21 mouse cellular contexts compared by ENCODE assay signal in genomic region chr19:15864129-15864528, GRCm38 (mm10).
DNase-seq lines count a peak whose midpoint lies in the region; ATAC-seq and TF ChIP-seq lines count a peak whose summit lies in the region.
"Had no signal": no experiment of that assay in that cellular context is flagged by ENCODE, and none has a peak within 500 bp of the region (broad histone marks: within the 10 kb centered on the region; RNA-seq: fewer than 3 reads in every experiment).

No protein-coding gene starts in this region.

- no peaks in the 10 kb centered on the region for H3K4me1 ChIP-seq in heart, embryonic 10.5 days
- peaks cover 32% of the 10 kb centered on the region for H3K4me1 ChIP-seq in hindbrain, embryonic 10.5 days (replicated peaks)
- no peaks in the 10 kb centered on the region for H3K4me1 ChIP-seq in hindbrain, postnatal 0 days (ENCODE audit: insufficient read depth, low read length)
- H3K4me1 ChIP-seq in midbrain, embryonic 11.5 days (ENCODE audit: control insufficient read depth, insufficient read depth, low read length) = peaks cover 3% of the 10 kb centered on the region; the same call in 1 of the 2 replicates
- no peaks in the 10 kb centered on the region for H3K4me1 ChIP-seq in midbrain, postnatal 0 days (ENCODE audit: insufficient read depth, low read length)

- no peak for TF ChIP-seq CTCF in hindbrain, postnatal 0 days (IDR thresholded peaks at IDR 0.05; ENCODE audit: low read depth)
- TF ChIP-seq CTCF in midbrain, postnatal 0 days (IDR thresholded peaks at IDR 0.05) = no peak

- peak; percentile 68 for DNase-seq in heart, adult 11 months
- no peak for DNase-seq in heart, embryonic 10.5 days (ENCODE audit: low spot score)
- no peak for DNase-seq in hindbrain, embryonic 10.5 days (ENCODE audit: low spot score)
- DNase-seq in hindbrain, postnatal 0 days (ENCODE audit: low spot score) = no peak
- DNase-seq in midbrain, embryonic 11.5 days (ENCODE audit: low spot score, missing footprints) = peak; percentile 78
- no peak for DNase-seq in midbrain, postnatal 0 days (ENCODE audit: low spot score)
- DNase-seq: adrenal gland, adult 2 months; adrenal gland, adult 8-10 months; adrenal gland, postnatal 10 days; adrenal gland, postnatal 14 days; adrenal gland, postnatal 25 days; adrenal gland, postnatal 36 days; B cell, adult 2 months; cerebellum, adult 11 months; cerebellum, adult 11-12 months; cerebellum, adult 18-20 months had no signal

- H3K9ac ChIP-seq in hindbrain, postnatal 0 days (replicated peaks; ENCODE audit: low read length) = no peak overlapping the region
- no peak overlapping the region for H3K9ac ChIP-seq in midbrain, embryonic 11.5 days (ENCODE audit: low read length)
- no peak overlapping the region for H3K9ac ChIP-seq in midbrain, postnatal 0 days (replicated peaks; ENCODE audit: low read length, poor library complexity, severe bottlenecking)

- no peaks in the 10 kb centered on the region for H3K36me3 ChIP-seq in heart, embryonic 10.5 days
- H3K36me3 ChIP-seq in hindbrain, embryonic 10.5 days = no peaks in the 10 kb centered on the region
- no peaks in the 10 kb centered on the region for H3K36me3 ChIP-seq in hindbrain, postnatal 0 days (ENCODE audit: insufficient read depth, low read length)
- no peaks in the 10 kb centered on the region for H3K36me3 ChIP-seq in midbrain, embryonic 11.5 days (ENCODE audit: control insufficient read depth, insufficient read depth, low read length)
- no peaks in the 10 kb centered on the region for H3K36me3 ChIP-seq in midbrain, postnatal 0 days (ENCODE audit: insufficient read depth, low read length)
- H3K36me3 ChIP-seq: G1E had no signal

- H3K9me3 ChIP-seq in heart, embryonic 10.5 days = no peaks in the 10 kb centered on the region
- H3K9me3 ChIP-seq in hindbrain, embryonic 10.5 days = no peaks in the 10 kb centered on the region
- no peaks in the 10 kb centered on the region for H3K9me3 ChIP-seq in hindbrain, postnatal 0 days (ENCODE audit: low read length)
- H3K9me3 ChIP-seq in midbrain, embryonic 11.5 days (ENCODE audit: control insufficient read depth, low read length) = no peaks in the 10 kb centered on the region
- no peaks in the 10 kb centered on the region for H3K9me3 ChIP-seq in midbrain, postnatal 0 days (ENCODE audit: low read length)
- H3K9me3 ChIP-seq: G1E had no signal

- ATAC-seq in hindbrain, postnatal 0 days = no peak
- no peak for ATAC-seq in midbrain, embryonic 11.5 days (ENCODE audit: low FRiP score)
- no peak for ATAC-seq in midbrain, postnatal 0 days (ENCODE audit: low FRiP score)
- ATAC-seq: activated CD4-positive, CD25-positive, alpha-beta regulatory T cell, adult 4 months; CD4-positive, CD25-positive, alpha-beta regulatory T cell, adult 4 months; Patski had no signal

- H3K27ac ChIP-seq in heart, embryonic 10.5 days = no peak overlapping the region
- H3K27ac ChIP-seq in hindbrain, embryonic 10.5 days = 0 out of 2 replicates have a peak overlapping the region, but pooled peaks have one; percentile 35
- H3K27ac ChIP-seq in hindbrain, postnatal 0 days = no peak overlapping the region
- H3K27ac ChIP-seq in midbrain, embryonic 11.5 days (ENCODE audit: low read depth, low read length) = no peak overlapping the region
- no peak overlapping the region for H3K27ac ChIP-seq in midbrain, postnatal 0 days (ENCODE audit: low read depth, low read length)

- WGBS in heart, embryonic 10.5 days = 88% methylated on average over 2 of the region's 2 CpGs
- 90% methylated on average over 2 of the region's 2 CpGs for WGBS in hindbrain, embryonic 10.5 days
- WGBS in hindbrain, postnatal 0 days = 89% methylated on average over 2 of the region's 2 CpGs
- 92% methylated on average over 2 of the region's 2 CpGs for WGBS in midbrain, embryonic 11.5 days
- 96% methylated on average over 2 of the region's 2 CpGs for WGBS in midbrain, postnatal 0 days

- no peak overlapping the region for H3K4me2 ChIP-seq in hindbrain, postnatal 0 days (ENCODE audit: low read depth, low read length)
- H3K4me2 ChIP-seq in midbrain, embryonic 11.5 days = no peak overlapping the region
- H3K4me2 ChIP-seq in midbrain, postnatal 0 days (ENCODE audit: low read depth, low read length, poor library complexity, severe bottlenecking) = no peak overlapping the region

- no peak overlapping the region for H3K4me3 ChIP-seq in heart, embryonic 10.5 days
- no peak overlapping the region for H3K4me3 ChIP-seq in hindbrain, embryonic 10.5 days
- H3K4me3 ChIP-seq in hindbrain, postnatal 0 days (ENCODE audit: low read length) = no peak overlapping the region
- H3K4me3 ChIP-seq in midbrain, embryonic 11.5 days (ENCODE audit: low read depth, low read length) = no peak overlapping the region
- no peak overlapping the region for H3K4me3 ChIP-seq in midbrain, postnatal 0 days (ENCODE audit: low read depth, low read length)

- H3K27me3 ChIP-seq in heart, embryonic 10.5 days (ENCODE audit: insufficient read depth, poor library complexity, severe bottlenecking) = no peaks in the 10 kb centered on the region
- peaks cover 5% of the 10 kb centered on the region; the same call in 1 of the 2 replicates for H3K27me3 ChIP-seq in hindbrain, embryonic 10.5 days (ENCODE audit: insufficient read depth, poor library complexity, severe bottlenecking)
- H3K27me3 ChIP-seq in hindbrain, postnatal 0 days (ENCODE audit: insufficient read depth, low read length) = no peaks in the 10 kb centered on the region
- H3K27me3 ChIP-seq in midbrain, embryonic 11.5 days (ENCODE audit: control insufficient read depth, insufficient read depth, low read length) = peaks cover 10% of the 10 kb centered on the region; the same call in 1 of the 2 replicates
- no peaks in the 10 kb centered on the region for H3K27me3 ChIP-seq in midbrain, postnatal 0 days (ENCODE audit: insufficient read depth, low read length)
- H3K27me3 ChIP-seq: CH12.LX had no signal

Comparison
In these comparisons a context has a peak if more than half of its experiments do, and no peak if none do; other contexts are left out.
1. DNase-seq: peak in heart, adult 11 months (single experiment) and midbrain, embryonic 11.5 days (single experiment); none in heart, embryonic 10.5 days (single experiment), hindbrain, embryonic 10.5 days (single experiment), hindbrain, postnatal 0 days (single experiment) and midbrain, postnatal 0 days (single experiment).